Mouse (Mus musculus) intestine, postnatal 0 days (tissue): Measurements from ENCODE around the gene Psmb7. TPM values are rescaled to one million over a fixed set of nuclear protein-coding genes. Genes with fewer than 3 reads are reported as not detected.

ENCODE experiments used
- ATAC-seq: fragments of 200-750 bp; cut with Nextera tagmentation; 2 replicates; pipeline ENCODE4 v1.8.0; 2017; ENCODE audit warnings: mild to moderate bottlenecking, moderate TSS enrichment, moderate library complexity
- H3K27ac ChIP-seq: fragments of 300-500 bp; sonication (generic); 2 replicates; pipeline ENCODE4 v1.5.1; 2014; ENCODE audit warnings: mild to moderate bottlenecking, low read depth, low read length, moderate library complexity
- H3K27me3 ChIP-seq: fragments of 300-500 bp; sonication (generic); replicated peaks from 2 replicates; pipeline ENCODE4 v1.6.1; 2014; ENCODE audit warnings: low read length, mixed read lengths; ENCODE audit not compliant: control insufficient read depth, insufficient read depth
- H3K36me3 ChIP-seq: fragments of 300-500 bp; sonication (generic); 2 replicates; pipeline ENCODE4 v1.6.1; 2014; ENCODE audit warnings: mild to moderate bottlenecking, moderate library complexity; ENCODE audit not compliant: control insufficient read depth, insufficient read depth
- H3K4me1 ChIP-seq: fragments of 300-500 bp; sonication (generic); replicated peaks from 2 replicates; pipeline ENCODE4 v1.6.1; 2014; ENCODE audit warnings: antibody characterized with exemption, low read length, mixed read lengths; ENCODE audit not compliant: control insufficient read depth, insufficient read depth
- H3K4me2 ChIP-seq: fragments of 300-500 bp; sonication (generic); replicated peaks from 2 replicates; pipeline ENCODE4 v1.6.1; 2014; ENCODE audit warnings: low read depth, mild to moderate bottlenecking, moderate library complexity
- H3K4me3 ChIP-seq: fragments of 300-500 bp; sonication (generic); 2 replicates; pipeline ENCODE4 v1.5.1; 2014; ENCODE audit warnings: low read depth, low read length
- H3K9ac ChIP-seq: fragments of 300-500 bp; sonication (generic); 2 replicates; pipeline ENCODE4 v1.6.1; 2014; ENCODE audit warnings: mild to moderate bottlenecking, low read depth, low read length
- H3K9me3 ChIP-seq: fragments of 300-500 bp; sonication (generic); 2 replicates; pipeline ENCODE4 v1.6.1; 2016; ENCODE audit warnings: mixed run types; ENCODE audit not compliant: control insufficient read depth
- CTCF ChIP-seq: sonication (generic); IDR thresholded peaks from 2 replicates; pipeline ENCODE4 v1.5.1; 2016; ENCODE audit warnings: low read depth, mild to moderate bottlenecking, control low read depth, antibody characterized with exemption, moderate library complexity
- WGBS: fragments of 180-500 bp; shearing (Covaris S2); extraction: QIAGEN DNeasy Blood & Tissue Kit; methylation state at CpG from one replicate; pipeline ENCODE4 v1.1.7; 2014; 5-methylcytosine and 5-hydroxymethylcytosine counted together
- polyA plus RNA-seq: library from polyadenylated mRNA; unstranded; fragments of >200 nt; fragmentation: Nextera tagmentation; extraction: Ambion mirVana; gene quantifications from 2 replicates; pipeline ENCODE4 v1.2.1, GENCODE M21; 2015

Psmb7 gene
- polyA plus RNA-seq, 1 experiment from 2014 or later = 148 TPM

DNA sequence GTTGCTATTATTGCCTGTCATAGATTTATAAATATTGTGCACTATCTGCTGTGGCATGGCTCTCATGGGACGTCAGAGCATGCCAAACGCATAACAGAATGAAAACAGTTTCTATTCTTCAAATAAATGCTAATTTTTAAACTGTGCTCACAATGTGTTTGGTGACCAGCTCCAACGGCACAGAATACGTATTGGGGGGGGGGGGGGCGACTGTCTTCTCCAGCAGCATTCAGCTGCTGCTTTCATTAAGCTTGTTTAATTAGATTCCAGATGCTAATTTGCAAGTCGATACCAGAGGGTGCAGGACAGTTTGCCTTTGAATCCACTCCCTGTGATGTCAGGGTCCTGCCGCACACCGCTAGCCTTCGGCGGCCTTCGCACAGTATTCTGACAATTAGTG is 34.6 kb downstream of the Psmb7 start:
- H3K4me3 ChIP-seq = no peak overlapping the region
- no peak overlapping the region for H3K9ac ChIP-seq
- H3K27me3 ChIP-seq = no peaks in the 10 kb centered on the region
- H3K27ac ChIP-seq = no peak overlapping the region
- peaks cover 7% of the 10 kb centered on the region for H3K36me3 ChIP-seq
- no peak for TF ChIP-seq CTCF
- WGBS = 84% methylated on average over 11 of the region's 11 CpGs
- no peaks in the 10 kb centered on the region for H3K9me3 ChIP-seq
- ATAC-seq = no peak
- H3K4me1 ChIP-seq = no peaks in the 10 kb centered on the region
- H3K4me2 ChIP-seq = no peak overlapping the region

GRCm38 (mm10) chr2:38608831-38609309 is 35.0 kb downstream of the Psmb7 start:
- H3K9ac ChIP-seq = no peak overlapping the region
- no peak for TF ChIP-seq CTCF
- no peak for ATAC-seq
- H3K27ac ChIP-seq = no peak overlapping the region
- WGBS = 83% methylated on average over 5 of the region's 5 CpGs
- peaks cover 5% of the 10 kb centered on the region for H3K36me3 ChIP-seq
- no peaks in the 10 kb centered on the region for H3K27me3 ChIP-seq
- no peak overlapping the region for H3K4me3 ChIP-seq
- H3K9me3 ChIP-seq = no peaks in the 10 kb centered on the region
- no peak overlapping the region for H3K4me2 ChIP-seq
- H3K4me1 ChIP-seq = no peaks in the 10 kb centered on the region

- Histone ChIP-seq H3K9ac (no peak overlapping the region), H3K36me3 (no peaks in the 10 kb centered on the region; the same call in 1 of the 2 replicates), H3K27me3 (no peaks in the 10 kb centered on the region), H3K4me2 (no peak overlapping the region), H3K27ac (no peak overlapping the region), H3K4me3 (no peak overlapping the region), H3K4me1 (no peaks in the 10 kb centered on the region), H3K9me3 (no peaks in the 10 kb centered on the region)
- TF ChIP-seq CTCF = no peak
- WGBS = 71% methylated on average over 1 of the region's 1 CpGs
- no peak for ATAC-seq
Measured at GRCm38 (mm10) chr2:38607716-38608115, 36.2 kb downstream of the Psmb7 start.

DNA sequence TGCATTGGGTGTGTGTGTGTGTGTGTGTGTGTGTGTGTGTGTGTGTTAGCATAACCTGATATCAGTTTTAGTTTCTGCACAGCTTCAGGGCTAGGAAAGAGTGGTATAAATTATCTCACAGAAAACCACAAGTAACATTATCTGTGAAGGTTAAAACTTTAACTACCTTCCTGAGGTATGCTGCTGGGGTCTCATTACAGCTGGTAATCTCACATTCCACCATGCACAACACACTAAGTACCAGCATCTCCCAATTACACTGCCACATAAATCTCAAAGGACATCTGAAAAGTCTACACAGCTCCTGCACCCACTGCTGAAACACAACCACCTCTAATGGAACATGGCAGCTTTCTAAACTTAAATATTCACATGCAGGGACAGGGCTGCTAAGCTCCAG is 43.0 kb downstream of the Psmb7 start:
- Histone ChIP-seq H3K27ac (no peak overlapping the region), H3K36me3 (no peaks in the 10 kb centered on the region), H3K4me1 (no peaks in the 10 kb centered on the region), H3K27me3 (no peaks in the 10 kb centered on the region), H3K4me3 (no peak overlapping the region), H3K9me3 (no peaks in the 10 kb centered on the region), H3K4me2 (no peak overlapping the region), H3K9ac (no peak overlapping the region)
- TF ChIP-seq CTCF = no peak
- no peak for ATAC-seq

GRCm38 (mm10) chr2:38598395-38598794 is 45.5 kb downstream of the Psmb7 start:
- Histone ChIP-seq H3K4me3 (no peak overlapping the region), H3K36me3 (0 out of 2 replicates have a peak, but pooled peaks cover 7% of the 10 kb centered on the region), H3K27me3 (no peaks in the 10 kb centered on the region), H3K4me2 (no peak overlapping the region), H3K4me1 (no peaks in the 10 kb centered on the region), H3K9ac (no peak overlapping the region), H3K27ac (no peak overlapping the region), H3K9me3 (no peaks in the 10 kb centered on the region)
- TF ChIP-seq CTCF = no peak
- no peak for ATAC-seq
- WGBS = 91% methylated on average over 2 of the region's 2 CpGs

GRCm38 (mm10) chr2:38597896-38598295 is 46.0 kb downstream of the Psmb7 start:
- no peak overlapping the region for H3K4me3 ChIP-seq

DNA sequence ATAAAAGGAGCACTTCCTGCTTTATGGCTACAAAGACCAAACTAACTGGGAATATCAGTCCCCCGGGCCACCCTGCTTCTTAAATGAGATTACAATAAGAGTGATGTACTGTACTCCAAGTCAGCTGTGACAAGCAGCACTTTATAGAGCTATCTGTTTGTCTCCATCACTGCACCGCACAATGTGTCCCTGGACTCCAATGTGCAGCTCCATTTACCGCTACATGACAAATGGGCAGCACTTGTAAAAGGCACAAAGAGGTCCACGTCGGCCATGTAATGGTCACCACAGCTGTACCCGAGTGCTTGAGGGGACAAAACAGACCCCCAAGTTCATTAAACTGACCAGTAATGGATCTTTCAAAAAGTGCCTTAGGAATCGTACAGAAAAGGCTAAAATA is 49.0 kb downstream of the Psmb7 start:
- Histone ChIP-seq H3K27me3 (no peaks in the 10 kb centered on the region), H3K4me1 (no peaks in the 10 kb centered on the region), H3K36me3 (peaks cover 16% of the 10 kb centered on the region), H3K4me3 (no peak overlapping the region), H3K9me3 (no peaks in the 10 kb centered on the region), H3K27ac (no peak overlapping the region), H3K9ac (no peak overlapping the region), H3K4me2 (no peak overlapping the region)
- WGBS = 70% methylated on average over 7 of the region's 7 CpGs
- ATAC-seq = no peak
- no peak for TF ChIP-seq CTCF

More at GRCm38 (mm10) chr2:38597896-38598295, 46.0 kb downstream of the Psmb7 start:
- Histone ChIP-seq H3K9ac (no peak overlapping the region), H3K27ac (no peak overlapping the region), H3K4me1 (no peaks in the 10 kb centered on the region), H3K27me3 (no peaks in the 10 kb centered on the region), H3K36me3 (0 out of 2 replicates have a peak, but pooled peaks cover 7% of the 10 kb centered on the region), H3K9me3 (no peaks in the 10 kb centered on the region), H3K4me2 (no peak overlapping the region)
- TF ChIP-seq CTCF = peak; percentile 60
- no peak for ATAC-seq
- WGBS = 100% methylated on average over 1 of the region's 1 CpGs
